Mouse (Mus musculus) telencephalon, adult 2 months (tissue): Measurements from ENCODE around the gene Gmps.

Source experiments
- DNase-seq: peaks from one replicate; pipeline ENCODE4 v3.0.0-alpha.2; 2011; ENCODE audit warnings: low read depth, low spot score

Gmps gene

GRCm38 (mm10) chr3:63975955-63976908 is at the start of gene Gmps:
Gene Gmps, plus strand, starts transcription at chr3:63976106.
- DNase-seq = peak; percentile 85

DNA sequence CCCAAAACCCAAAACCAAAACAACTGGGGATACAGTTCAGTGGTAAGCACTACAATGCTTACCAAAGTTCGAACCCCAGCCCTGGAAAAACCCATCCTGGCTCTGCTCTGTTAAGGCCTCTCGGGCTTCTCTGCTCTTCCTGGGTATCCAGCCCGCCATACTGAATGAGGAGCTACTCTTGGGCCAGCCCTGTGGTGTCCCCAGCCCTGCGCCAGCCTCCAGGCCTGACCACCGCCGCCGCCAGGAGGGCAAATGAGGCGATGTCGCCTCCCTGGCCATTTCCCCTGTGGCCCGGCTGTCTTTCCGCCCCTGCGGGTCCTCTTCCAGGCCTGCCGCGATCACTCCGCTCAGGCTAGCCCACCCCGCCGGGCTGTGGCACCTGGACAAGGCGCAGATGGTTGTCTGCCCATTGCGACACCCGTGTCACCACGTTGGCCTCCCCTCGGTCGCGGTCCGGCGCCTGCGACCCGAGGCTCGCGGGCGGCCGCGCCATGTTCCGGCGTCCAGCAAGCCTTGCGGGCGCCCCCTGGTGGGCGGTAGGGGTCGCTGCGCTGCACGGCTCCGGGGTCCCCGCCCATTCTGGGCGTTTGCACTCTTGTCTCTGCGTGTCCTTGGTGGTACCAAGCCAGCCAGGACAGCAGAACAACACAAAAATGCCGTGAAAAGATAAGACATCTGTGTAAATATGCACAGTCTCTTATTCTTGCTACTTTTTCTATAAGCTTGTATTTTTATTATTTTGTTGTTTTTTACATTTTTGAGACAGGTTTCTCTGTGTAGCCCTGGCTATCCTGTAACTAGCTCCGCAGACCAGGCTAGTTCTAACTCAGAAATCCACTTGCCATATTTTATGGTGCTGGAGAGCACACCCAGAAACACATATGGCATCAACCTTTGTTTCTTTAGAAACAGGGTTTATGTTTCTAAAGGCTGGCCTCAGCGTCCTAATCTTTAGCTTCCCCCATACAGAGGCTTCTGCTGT is 46.7 kb upstream of the Gmps start, which contains the start of gene E130311K13Rik:
TSS of gene E130311K13Rik (minus strand) at position 595 of the 982 bp plus-strand sequence.
- DNase-seq = peak; percentile 44

DNA sequence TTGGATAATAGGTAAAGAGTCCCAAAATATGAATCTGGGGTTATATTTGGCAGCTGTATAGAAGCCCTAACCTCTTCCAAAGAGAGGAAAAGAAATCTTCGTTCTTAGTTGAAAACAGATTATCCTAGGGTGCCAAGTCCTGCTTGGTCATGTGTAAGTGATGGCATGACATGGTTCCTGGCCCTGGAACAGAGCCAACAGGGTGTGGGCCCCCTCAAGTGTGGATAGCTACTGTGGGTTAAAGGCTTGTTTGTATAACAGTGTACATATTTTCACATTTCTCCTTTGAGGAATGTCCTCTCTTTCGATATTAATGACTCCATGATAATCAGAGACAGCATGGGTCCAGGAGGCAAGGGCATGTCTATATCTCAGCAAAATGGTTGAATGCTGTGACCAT is 37.0 kb upstream of the Gmps start:
- DNase-seq = no peak

DNA sequence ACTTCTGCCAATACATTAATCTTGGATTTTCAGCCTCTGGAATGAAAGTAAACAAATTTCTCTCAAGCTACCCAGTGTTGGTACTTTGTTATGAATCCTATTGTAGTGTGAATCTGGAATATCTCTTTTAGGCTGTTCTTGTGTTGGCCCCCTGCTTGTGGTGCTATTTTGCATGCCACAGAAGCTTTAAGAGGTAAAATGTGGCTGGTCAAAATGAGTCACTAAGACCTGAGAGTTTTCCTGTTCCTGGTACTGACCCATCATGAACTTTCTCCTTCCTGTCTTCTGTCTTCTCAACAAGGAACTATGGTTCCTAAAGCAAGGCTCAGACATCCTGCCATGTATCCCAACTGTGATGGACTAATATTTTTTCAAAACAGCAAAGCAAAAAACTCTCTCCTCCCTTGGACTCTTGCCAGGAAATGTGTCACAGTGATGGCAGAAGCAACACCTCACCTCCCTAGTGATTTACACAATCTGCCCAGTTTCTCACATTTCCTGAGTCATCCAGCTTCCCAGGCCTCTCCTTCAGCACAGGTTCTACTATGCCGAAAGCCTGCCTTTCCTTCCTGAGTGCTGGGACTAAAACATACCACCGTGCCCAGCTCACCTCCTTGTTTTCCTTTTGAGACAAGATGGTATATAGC is 34.6 kb upstream of the Gmps start:
- DNase-seq = peak; percentile 50

DNA sequence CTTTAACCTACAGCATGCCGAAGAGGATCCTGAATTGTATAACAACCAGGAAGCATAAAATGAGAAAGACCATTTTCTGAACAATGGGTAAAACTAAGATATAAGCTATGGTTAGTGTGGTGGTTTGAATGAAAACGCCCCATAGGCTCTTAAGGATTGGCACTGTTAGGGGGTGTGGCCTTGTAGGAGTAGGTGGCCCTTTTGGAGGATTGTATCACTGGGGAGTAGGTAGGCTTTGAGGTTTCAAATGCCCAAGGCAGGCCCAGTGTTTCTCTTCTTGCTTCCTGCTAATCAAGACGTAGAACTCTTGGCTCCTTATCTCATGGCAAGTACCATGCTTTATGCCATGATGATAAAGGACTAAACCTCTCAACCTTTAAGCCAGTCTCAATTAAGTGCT is 26.1 kb upstream of the Gmps start:
- no peak for DNase-seq

- DNase-seq = no peak
These were observed 12.3 kb upstream of the Gmps start for GRCm38 (mm10) chr3:63963421-63964099.

DNA sequence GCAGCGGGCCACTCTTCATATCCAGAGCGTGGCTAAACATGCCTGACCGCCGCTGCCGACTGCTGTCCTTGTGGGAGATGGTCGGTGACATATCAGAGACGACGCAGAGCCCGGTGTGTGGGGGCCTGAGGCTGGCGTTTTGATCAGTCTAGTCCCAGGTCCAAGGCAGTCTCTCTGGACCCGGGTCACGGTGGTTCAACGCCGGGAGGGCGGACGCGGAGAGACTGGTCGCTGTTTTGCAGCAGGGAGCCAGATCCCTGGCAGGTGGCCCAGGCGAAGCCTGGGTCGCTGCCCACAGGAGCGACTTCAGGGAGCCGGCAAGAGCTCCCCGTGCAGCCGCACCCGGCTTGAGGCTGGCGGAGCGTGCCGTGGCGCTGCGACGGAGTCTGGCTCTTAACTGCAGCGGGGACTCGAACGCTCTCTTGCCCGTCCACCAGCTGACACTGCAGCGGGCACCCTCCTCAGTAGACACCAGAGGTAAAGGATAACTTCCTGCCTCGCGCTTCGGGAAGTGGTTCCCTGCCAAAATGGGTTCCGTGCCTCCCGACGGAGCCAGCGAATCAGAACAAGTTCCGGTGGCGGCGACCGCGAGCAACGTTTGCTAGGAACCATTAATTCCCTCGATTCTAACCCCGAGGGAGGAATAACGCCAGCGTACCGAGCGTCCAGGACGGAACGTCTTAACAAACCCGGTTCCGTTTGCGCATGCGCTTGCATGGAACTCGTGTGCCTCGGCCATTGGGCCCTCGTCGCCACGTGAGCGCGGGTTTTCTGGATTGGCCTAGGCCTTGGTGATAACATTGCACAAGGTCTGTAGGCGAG is 11.6 kb upstream of the Gmps start, which contains the start of gene Slc33a1:
TSS of gene Slc33a1 (minus strand) at position 669 of the 822 bp plus-strand sequence.
- DNase-seq = peak; percentile 100

GRCm38 (mm10) chr3:63964922-63965249 is 11.0 kb upstream of the Gmps start:
- DNase-seq = no peak

GRCm38 (mm10) chr3:63965929-63966328 is 10.0 kb upstream of the Gmps start:
- DNase-seq = no peak

GRCm38 (mm10) chr3:63977895-63978294 is 2.0 kb downstream of the Gmps start:
- no peak for DNase-seq

- no peak for DNase-seq
These were observed 10.8 kb downstream of the Gmps start for GRCm38 (mm10) chr3:63986656-63987055.

DNA sequence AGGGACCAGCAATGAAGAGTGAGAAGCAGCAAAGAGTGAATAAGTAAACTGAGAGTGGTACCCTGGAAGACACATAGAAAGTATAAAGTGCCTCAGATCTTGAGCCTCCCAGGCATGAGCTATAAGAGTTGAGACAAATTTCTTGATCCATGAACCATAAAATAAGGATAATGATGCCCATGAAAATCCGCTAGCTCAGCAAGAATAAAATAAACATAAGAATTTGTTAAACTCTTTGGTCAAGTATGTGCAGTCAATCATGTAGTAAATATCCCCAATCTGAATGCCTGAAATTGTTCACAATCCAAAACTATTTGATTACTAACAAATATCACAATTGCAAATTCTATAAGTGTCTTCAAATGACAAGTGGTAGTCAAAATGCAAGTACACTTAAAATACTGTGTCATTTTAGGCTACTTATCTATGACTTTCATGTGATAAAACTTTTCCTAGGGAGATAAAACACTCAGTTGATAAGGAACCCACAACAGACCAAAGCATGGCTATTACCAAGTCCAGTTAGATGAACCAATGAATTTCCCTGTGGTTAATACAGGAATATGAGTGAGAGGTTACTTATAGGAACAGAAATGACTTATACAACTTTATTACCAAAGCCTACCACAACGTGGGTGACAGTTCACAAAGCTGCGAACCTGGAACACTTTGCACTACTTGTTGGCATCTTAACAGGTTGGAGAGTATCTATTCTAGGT is 13.0 kb downstream of the Gmps start:
- no peak for DNase-seq

- no peak for DNase-seq
These were observed 45.5 kb downstream of the Gmps start for GRCm38 (mm10) chr3:64021436-64021835.

DNA sequence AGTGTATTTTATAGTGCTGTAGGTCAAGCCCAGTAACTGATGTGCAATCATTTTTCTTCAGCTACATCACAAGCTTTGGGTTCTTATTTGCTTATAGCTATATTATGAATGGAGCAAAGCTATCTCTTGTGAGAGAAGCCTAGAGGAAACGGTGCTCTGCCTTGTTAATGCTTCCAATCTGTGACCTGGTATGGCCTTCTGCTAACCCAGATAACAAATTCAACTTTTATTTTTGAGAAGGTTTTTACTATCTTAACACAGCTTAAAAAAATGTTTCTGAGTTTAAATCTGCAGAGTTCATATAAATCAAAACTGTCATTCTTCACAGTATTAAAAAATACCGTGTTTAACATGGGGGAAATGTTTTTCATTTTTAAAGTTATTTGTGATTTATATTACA is 46.0 kb downstream of the Gmps start:
- DNase-seq = no peak

DNA sequence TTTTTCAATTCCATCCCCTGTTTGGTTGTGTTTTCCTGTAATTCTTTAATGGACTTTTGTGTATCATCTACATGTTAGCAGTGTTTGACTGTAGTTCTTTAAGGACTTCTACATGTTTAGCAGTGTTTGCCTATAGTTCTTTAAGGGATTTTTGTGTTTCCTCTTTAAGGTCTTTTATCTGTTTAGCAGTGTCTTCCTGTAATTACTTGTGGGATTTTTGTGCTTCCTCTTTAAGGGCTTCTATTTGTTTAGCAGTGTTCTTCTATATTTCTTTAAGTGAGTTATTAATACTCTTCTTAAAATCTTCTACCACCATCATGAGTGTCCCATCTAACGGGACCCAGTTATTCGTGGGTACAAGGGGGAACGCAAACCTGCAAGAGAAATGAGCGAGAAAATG is 53.9 kb downstream of the Gmps start:
- DNase-seq = no peak

GRCm38 (mm10) chr3:64038136-64038841 is 62.4 kb downstream of the Gmps start:
- no peak for DNase-seq

DNA sequence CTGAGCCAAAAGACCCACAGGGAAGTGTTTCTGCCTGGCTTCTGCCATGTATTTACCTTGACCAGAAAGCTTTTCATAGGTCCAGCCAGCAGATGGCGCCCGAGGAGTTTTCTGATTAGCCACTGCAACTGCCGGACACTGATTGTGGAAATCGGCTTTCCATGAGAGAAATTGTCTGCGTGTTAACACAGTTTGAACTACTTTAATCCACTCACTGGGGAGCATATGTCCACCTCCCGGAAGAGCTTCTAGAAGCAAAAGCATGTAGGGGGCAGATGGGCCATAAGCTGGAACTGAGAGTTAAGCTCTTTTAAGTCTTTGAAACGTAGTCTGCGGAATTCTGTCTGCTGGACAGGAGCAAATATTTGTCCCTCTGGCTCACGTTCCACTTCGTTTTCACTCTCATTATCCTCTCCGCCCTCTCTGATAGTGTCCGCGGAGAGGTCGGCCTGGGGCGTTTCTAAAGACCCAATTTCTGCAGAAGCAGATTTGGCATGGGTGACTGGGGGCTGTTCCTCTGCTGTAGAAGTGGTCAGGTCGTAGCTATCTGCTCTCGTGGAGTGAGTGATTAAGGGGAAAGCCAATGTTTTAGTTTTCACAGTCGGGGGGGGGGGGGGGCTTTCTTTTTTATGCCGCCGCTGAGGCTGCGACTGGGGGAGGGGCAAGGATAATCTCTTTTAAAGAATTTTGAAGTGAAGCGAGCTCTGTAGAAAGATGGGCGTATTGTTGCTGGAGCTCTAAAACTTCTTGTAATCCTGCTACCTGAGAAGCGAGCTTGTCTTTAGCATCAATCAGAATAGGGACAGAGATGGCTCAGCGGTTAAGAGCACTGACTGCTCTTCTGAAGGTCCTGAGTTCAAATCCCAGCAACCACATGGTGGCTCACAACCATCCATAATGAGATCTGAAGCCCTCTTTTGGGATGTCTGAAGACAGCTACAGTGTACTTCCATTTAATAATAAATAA is 64.2 kb downstream of the Gmps start:
- peak; percentile 48 for DNase-seq
